Mouse (Mus musculus): ENCODE results near the gene Tomm6.

- TF ChIP-seq CTCF (IDR thresholded peaks at IDR 0.05; ENCODE audit: borderline replicate concordance, insufficient read depth, low read depth, low read length), result no peak
- TF ChIP-seq POLR2A (IDR thresholded peaks at IDR 0.05; ENCODE audit: borderline replicate concordance, insufficient read depth, low read length), result no peak
These were observed 29.4 kb downstream of the Tomm6 start for GRCm38 (mm10) chr17:47658741-47659243.
